In the genomic region with DNA sequence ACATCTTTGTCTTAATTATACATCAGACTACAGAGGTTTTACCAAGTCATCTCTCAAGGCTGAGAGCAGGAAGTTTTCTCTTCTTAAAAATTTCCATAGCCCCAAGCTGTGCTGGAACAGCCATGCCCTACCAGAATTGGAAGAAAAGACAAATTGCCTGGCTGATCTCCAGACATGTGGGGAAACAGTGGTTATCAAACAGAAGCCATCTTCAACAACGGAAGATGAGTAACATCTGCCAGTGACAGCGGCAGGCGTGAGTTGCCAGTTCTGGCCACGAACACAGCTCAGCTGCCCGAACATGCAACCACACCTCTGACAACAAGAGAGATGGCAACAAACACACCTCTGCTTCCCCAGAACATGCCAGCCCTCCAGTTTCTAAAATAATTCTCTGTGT, we compare ENCODE assay signal across 9 mouse cellular contexts. TPM values are rescaled to one million over a fixed set of nuclear protein-coding genes. Genes with fewer than 3 reads are reported as not detected.
DNase-seq lines count a peak whose midpoint lies in the region; ATAC-seq lines count a peak whose summit lies in the region.
"Had no signal": no experiment of that assay in that cellular context is flagged by ENCODE, and none has a peak within 500 bp of the region (broad histone marks: within the 10 kb centered on the region; RNA-seq: fewer than 3 reads in every experiment).

No protein-coding gene starts in this region.

- H3K4me1 ChIP-seq in intestine, embryonic 16.5 days (ENCODE audit: control insufficient read depth, insufficient read depth, low read length) = peaks cover 6% of the 10 kb centered on the region; the same call in 1 of the 2 replicates
- H3K4me1 ChIP-seq in midbrain, embryonic 13.5 days (replicated peaks) = no peaks in the 10 kb centered on the region
- H3K4me1 ChIP-seq: hindbrain, embryonic 15.5 days had no signal

- no peak overlapping the region for H3K4me3 ChIP-seq in intestine, embryonic 16.5 days (ENCODE audit: low read length)
- H3K4me3 ChIP-seq in midbrain, embryonic 13.5 days (replicated peaks) = no peak overlapping the region
- H3K4me3 ChIP-seq: hindbrain, embryonic 15.5 days had no signal

- WGBS in intestine, embryonic 16.5 days = 51% methylated on average over 5 of the region's 5 CpGs
- 97% methylated on average over 5 of the region's 5 CpGs for WGBS in midbrain, embryonic 13.5 days

- no peaks in the 10 kb centered on the region for H3K9me3 ChIP-seq in intestine, embryonic 16.5 days (ENCODE audit: control insufficient read depth, low read length)
- H3K9me3 ChIP-seq in midbrain, embryonic 13.5 days = no peaks in the 10 kb centered on the region
- H3K9me3 ChIP-seq: hindbrain, embryonic 15.5 days had no signal

- no peaks in the 10 kb centered on the region for H3K36me3 ChIP-seq in intestine, embryonic 16.5 days (ENCODE audit: control insufficient read depth, insufficient read depth, low read length)
- H3K36me3 ChIP-seq in midbrain, embryonic 13.5 days = no peaks in the 10 kb centered on the region
- H3K36me3 ChIP-seq: hindbrain, embryonic 15.5 days had no signal

- DNase-seq in cerebellum, postnatal 10 days = peak; percentile 8 to 10
- DNase-seq in cerebellum, adult 11-12 months = no peak
- peak; percentile 55 for DNase-seq in urinary bladder, postnatal 14 days (ENCODE audit: low spot score)
- DNase-seq in urinary bladder, adult 2 months (ENCODE audit: low spot score) = no peak

- H3K4me2 ChIP-seq in intestine, embryonic 16.5 days (ENCODE audit: low read depth, low read length) = no peak overlapping the region
- H3K4me2 ChIP-seq in midbrain, embryonic 13.5 days (replicated peaks) = no peak overlapping the region
- H3K4me2 ChIP-seq: hindbrain, embryonic 15.5 days had no signal

- H3K27me3 ChIP-seq in intestine, embryonic 16.5 days (replicated peaks; ENCODE audit: control insufficient read depth, insufficient read depth, low read length) = no peaks in the 10 kb centered on the region
- no peaks in the 10 kb centered on the region for H3K27me3 ChIP-seq in midbrain, embryonic 13.5 days
- H3K27me3 ChIP-seq: hindbrain, embryonic 15.5 days had no signal

- 0 out of 2 replicates have a peak, but pooled peaks have one; percentile 21 for ATAC-seq in intestine, embryonic 16.5 days
- 0 out of 2 replicates have a peak, but pooled peaks have one; percentile 23 for ATAC-seq in megakaryocyte progenitor cell, adult 5-6 weeks (replicated peaks; ENCODE audit: poor library complexity)
- no peak for ATAC-seq in inflammation-experienced regulatory T-cells, adult 6 months
- ATAC-seq in midbrain, embryonic 13.5 days = no peak

- H3K27ac ChIP-seq in intestine, embryonic 16.5 days (ENCODE audit: low read length) = 0 out of 2 replicates have a peak overlapping the region, but pooled peaks have one; percentile 21
- H3K27ac ChIP-seq in midbrain, embryonic 13.5 days = no peak overlapping the region
- H3K27ac ChIP-seq: hindbrain, embryonic 15.5 days had no signal

- H3K9ac ChIP-seq in intestine, embryonic 16.5 days (ENCODE audit: low read depth, low read length) = no peak overlapping the region
- H3K9ac ChIP-seq in midbrain, embryonic 13.5 days (replicated peaks) = no peak overlapping the region
- H3K9ac ChIP-seq: hindbrain, embryonic 15.5 days had no signal

RNA-seq across cellular contexts. Expression of a gene that starts 59.1 kb away (rescaled TPM):
- 107 and 123 TPM in 2 replicates for polyA plus RNA-seq in urinary bladder, adult 2 months (2012; rRNA removed)
- polyA plus RNA-seq in intestine, embryonic 16.5 days (2015; fragmentation: Nextera tagmentation; extraction: Ambion mirVana) = 49.6 and 55.1 TPM in 2 replicates
- total RNA-seq in megakaryocyte progenitor cell, adult 5-6 weeks (2015) = not detected in 2 replicates
- total RNA-seq in megakaryocyte progenitor cell, adult 5-6 weeks (2017) = 0.12 TPM in 1 of 2 replicates, not detected in the other
- under 1 TPM in 1 of 3 experiments, not detected in 2; 0.06 TPM for polyA plus RNA-seq in inflammation-experienced regulatory T-cells, adult 6 months (2017; shearing (Covaris generic))
- 1.1 and 1.2 TPM in 2 replicates for polyA plus RNA-seq in midbrain, embryonic 13.5 days (2015; fragmentation: Nextera tagmentation; extraction: Ambion mirVana)

Comparison
In these comparisons a context has a peak if more than half of its experiments do, and no peak if none do; other contexts are left out.
1. DNase-seq: peak in cerebellum, postnatal 10 days (2 of 2) and urinary bladder, postnatal 14 days (single experiment); none in cerebellum, adult 11-12 months (single experiment) and urinary bladder, adult 2 months (single experiment).
2. ATAC-seq: peak in intestine, embryonic 16.5 days (single experiment) and megakaryocyte progenitor cell, adult 5-6 weeks (single experiment); none in inflammation-experienced regulatory T-cells, adult 6 months (single experiment) and midbrain, embryonic 13.5 days (single experiment).
3. RNA of a gene that starts 59.1 kb away (polyA plus RNA-seq): 107 to 123 TPM in urinary bladder, adult 2 months and 49.6 to 55.1 TPM in intestine, embryonic 16.5 days; 1.1 to 1.2 TPM in midbrain, embryonic 13.5 days and 0.06 TPM in inflammation-experienced regulatory T-cells, adult 6 months; every median in the first group is over 10 times any median in the second.